Mouse (Mus musculus) forebrain, postnatal 0 days (tissue): ENCODE data around the gene Ankrd2. TPM values are rescaled to one million over a fixed set of nuclear protein-coding genes. Genes with fewer than 3 reads are reported as not detected.
A peak's percentile ranks its signal among the peaks of the same experiment; 100 is the strongest.

Source experiments
- ATAC-seq: fragments of 200-750 bp; cut with Nextera tagmentation; 2 replicates; pipeline ENCODE4 v1.8.0; 2017; ENCODE audit warnings: mild to moderate bottlenecking, moderate library complexity
- DNase-seq: peaks from one replicate; pipeline ENCODE4 v3.0.0-alpha.2; 2015
- H3K27ac ChIP-seq: fragments of 300-500 bp; sonication (generic); 2 replicates; pipeline ENCODE4 v1.5.1; 2014; ENCODE audit warnings: low read depth, mild to moderate bottlenecking, antibody characterized with exemption, low read length, moderate library complexity, mixed read lengths
- H3K27me3 ChIP-seq: fragments of 300-500 bp; sonication (generic); 2 replicates; pipeline ENCODE4 v1.6.1; 2014; ENCODE audit warnings: mild to moderate bottlenecking, low read length, mixed read lengths; ENCODE audit not compliant: insufficient read depth
- H3K36me3 ChIP-seq: fragments of 300-500 bp; sonication (generic); 2 replicates; pipeline ENCODE4 v1.6.1; 2014; ENCODE audit warnings: mild to moderate bottlenecking, moderate library complexity; ENCODE audit not compliant: insufficient read depth
- H3K4me1 ChIP-seq: fragments of 300-500 bp; sonication (generic); 2 replicates; pipeline ENCODE4 v1.6.1; 2014; ENCODE audit warnings: antibody characterized with exemption; ENCODE audit not compliant: insufficient read depth
- H3K4me2 ChIP-seq: fragments of 300-500 bp; sonication (generic); 2 replicates; pipeline ENCODE4 v1.6.1; 2014; ENCODE audit warnings: low read depth, mild to moderate bottlenecking, moderate library complexity
- H3K4me3 ChIP-seq: fragments of 300-500 bp; sonication (generic); 2 replicates; pipeline ENCODE4 v1.5.1; 2014; ENCODE audit warnings: low read depth, low read length, mixed read lengths
- H3K9ac ChIP-seq: fragments of 300-500 bp; sonication (generic); 2 replicates; pipeline ENCODE4 v1.6.1; 2014; ENCODE audit warnings: mild to moderate bottlenecking
- H3K9me3 ChIP-seq: fragments of 300-500 bp; sonication (generic); 2 replicates; pipeline ENCODE4 v1.6.1; 2016; ENCODE audit warnings: low read length
- CTCF ChIP-seq: sonication (generic); IDR thresholded peaks from 2 replicates; pipeline ENCODE4 v1.5.1; 2016; ENCODE audit warnings: antibody characterized with exemption, control low read depth, low read depth
- WGBS: fragments of 180-500 bp; shearing (Covaris S2); extraction: QIAGEN DNeasy Blood & Tissue Kit; methylation state at CpG from one replicate; pipeline ENCODE4 v1.1.7; 2014; 5-methylcytosine and 5-hydroxymethylcytosine counted together
- polyA plus RNA-seq: library from polyadenylated mRNA; unstranded; fragments of >200 nt; fragmentation: Nextera tagmentation; extraction: Ambion mirVana; gene quantifications from 2 replicates; pipeline ENCODE4 v1.2.1, GENCODE M21; 2015
- total RNA-seq: library from RNA; depleted of rRNA; stranded (reverse); fragments of >200 nt; gene quantifications from 2 replicates; pipeline ENCODE4 v1.2.3, GENCODE M21; 2014

The Ankrd2 gene
- total and polyA plus RNA-seq, 2 experiments from 2014 or later, result 1.2 TPM; not detected in 1

DNA sequence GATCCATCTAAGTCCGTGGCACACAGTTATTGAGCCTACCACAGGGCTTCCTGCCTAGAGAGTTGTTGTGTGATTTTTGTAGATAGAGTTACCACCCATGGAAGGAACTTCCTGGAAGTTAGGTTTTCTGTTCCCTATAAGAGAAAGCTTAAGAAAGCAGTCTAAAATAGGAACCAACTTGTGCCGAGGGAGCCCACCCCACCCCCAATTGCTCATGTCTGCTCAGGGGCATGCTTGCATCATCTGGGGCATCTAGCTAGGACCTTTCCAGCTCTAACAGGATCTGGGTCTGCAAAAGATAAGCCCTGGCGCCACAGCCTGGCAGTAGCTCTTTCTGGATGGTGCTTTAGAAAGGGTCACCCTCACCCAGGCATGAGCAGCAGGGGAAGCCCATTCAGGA, 30.2 kb upstream of the Ankrd2 start:
- no peaks in the 10 kb centered on the region for H3K36me3 ChIP-seq
- no peak for TF ChIP-seq CTCF
- H3K9ac ChIP-seq, result no peak overlapping the region
- no peaks in the 10 kb centered on the region for H3K4me1 ChIP-seq
- no peak for ATAC-seq
- no peak overlapping the region for H3K4me3 ChIP-seq
- no peak overlapping the region for H3K27ac ChIP-seq
- 80% methylated on average over 3 of the region's 3 CpGs for WGBS
- H3K9me3 ChIP-seq, result no peaks in the 10 kb centered on the region
- no peak overlapping the region for H3K4me2 ChIP-seq
- no peak for DNase-seq
- no peaks in the 10 kb centered on the region for H3K27me3 ChIP-seq

DNA sequence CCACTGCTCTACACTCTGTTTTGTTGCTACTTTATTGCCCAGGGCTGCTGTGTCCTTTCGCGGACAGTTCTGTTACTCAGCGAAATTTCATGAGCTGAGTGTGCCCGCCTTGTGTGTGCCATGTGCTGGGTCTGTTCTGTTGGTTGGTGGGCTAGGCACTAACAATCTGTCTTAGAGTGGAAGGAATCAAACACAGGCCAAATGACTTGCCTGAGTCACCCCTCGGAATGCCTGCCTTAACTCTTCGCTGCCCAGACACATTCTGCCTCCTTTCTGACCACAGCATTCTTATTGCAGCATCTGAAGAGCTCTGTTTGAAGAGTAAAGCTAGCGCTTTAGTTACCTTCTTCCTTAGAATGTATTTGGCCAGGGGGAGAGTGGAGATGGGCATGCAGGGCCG, 29.2 kb upstream of the Ankrd2 start:
- DNase-seq, result no peak
- 71% methylated on average over 8 of the region's 8 CpGs for WGBS
- no peak overlapping the region for H3K9ac ChIP-seq

DNA sequence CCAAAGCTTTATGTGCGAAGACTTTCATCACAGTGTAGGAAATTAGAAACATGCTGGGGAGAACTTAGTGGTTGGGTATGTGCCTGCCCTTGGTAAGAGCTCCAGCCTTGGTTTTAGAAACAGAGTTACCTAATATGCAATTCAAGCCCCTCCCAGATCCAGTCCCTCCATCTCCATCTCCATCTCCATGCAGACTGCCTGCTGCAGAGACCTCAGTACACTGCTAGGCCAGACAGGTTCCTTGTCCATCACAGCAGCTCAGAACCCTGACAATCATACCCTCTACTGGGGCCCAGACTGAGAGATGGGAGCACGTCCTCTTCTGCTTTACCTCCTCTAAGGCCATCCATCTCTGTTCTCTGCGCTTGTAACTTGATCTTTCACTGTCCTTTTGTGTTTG, 27.2 kb upstream of the Ankrd2 start:
- H3K36me3 ChIP-seq, result no peaks in the 10 kb centered on the region
- no peak for TF ChIP-seq CTCF
- H3K9ac ChIP-seq, result no peak overlapping the region
- no peak for ATAC-seq
- WGBS, result 71% methylated on average over 3 of the region's 3 CpGs
- no peaks in the 10 kb centered on the region for H3K9me3 ChIP-seq
- DNase-seq, result no peak
- H3K4me1 ChIP-seq, result no peaks in the 10 kb centered on the region
- no peak overlapping the region for H3K27ac ChIP-seq
- H3K4me3 ChIP-seq, result no peak overlapping the region
- H3K27me3 ChIP-seq, result no peaks in the 10 kb centered on the region
- H3K4me2 ChIP-seq, result no peak overlapping the region

More for the DNA sequence above, 29.2 kb upstream of the Ankrd2 start:
- no peak for ATAC-seq
- TF ChIP-seq CTCF, result no peak
- no peak overlapping the region for H3K4me2 ChIP-seq
- H3K4me3 ChIP-seq, result no peak overlapping the region
- no peaks in the 10 kb centered on the region for H3K36me3 ChIP-seq
- H3K27me3 ChIP-seq, result no peaks in the 10 kb centered on the region
- no peaks in the 10 kb centered on the region for H3K9me3 ChIP-seq
- no peak overlapping the region for H3K27ac ChIP-seq
- H3K4me1 ChIP-seq, result no peaks in the 10 kb centered on the region

DNA sequence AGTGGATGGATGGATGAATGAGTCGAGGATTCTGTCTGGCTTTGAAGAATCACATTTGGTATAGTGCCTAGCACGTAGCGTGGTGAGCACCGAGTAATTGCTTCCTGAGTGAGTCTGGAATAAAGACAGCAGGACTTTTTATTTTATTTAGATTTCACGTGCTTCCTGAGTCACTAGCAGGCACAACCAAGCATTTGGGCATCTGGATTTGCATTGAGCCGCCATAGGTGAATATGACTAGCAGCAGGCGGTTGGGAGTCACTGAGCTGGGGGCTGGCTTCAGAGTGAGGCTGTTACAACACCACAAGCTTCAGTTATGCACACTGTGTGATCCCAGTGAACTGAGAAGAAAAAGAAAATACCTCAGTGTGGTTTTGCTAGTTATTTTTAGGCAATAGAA, 26.7 kb upstream of the Ankrd2 start:
- Histone ChIP-seq H3K4me2 (no peak overlapping the region), H3K4me3 (no peak overlapping the region), H3K4me1 (no peaks in the 10 kb centered on the region), H3K36me3 (no peaks in the 10 kb centered on the region), H3K9ac (no peak overlapping the region), H3K9me3 (no peaks in the 10 kb centered on the region), H3K27me3 (no peaks in the 10 kb centered on the region), H3K27ac (no peak overlapping the region)
- TF ChIP-seq CTCF, result no peak
- DNase-seq, result no peak
- no peak for ATAC-seq
- 69% methylated on average over 7 of the region's 7 CpGs for WGBS

DNA sequence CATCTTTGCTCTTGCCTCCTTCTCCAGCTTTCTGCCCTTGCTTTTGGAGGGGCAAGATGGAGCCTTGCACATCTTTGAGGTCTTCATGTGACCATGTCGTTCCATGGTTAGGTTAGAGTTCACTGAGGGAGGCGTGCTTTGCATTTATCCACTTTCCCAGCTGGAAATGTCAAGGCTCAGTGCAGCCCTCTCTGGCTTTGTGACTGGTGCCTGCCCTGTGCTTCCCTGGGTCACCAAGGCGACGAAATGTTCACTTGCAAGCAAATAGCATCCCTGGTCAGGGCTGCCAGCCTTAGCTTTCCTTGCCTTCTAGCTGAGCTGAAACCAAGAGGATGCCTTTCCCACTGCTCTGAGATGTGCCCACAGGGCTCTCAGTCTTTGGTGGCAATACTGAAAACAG, 25.4 kb upstream of the Ankrd2 start:
- TF ChIP-seq CTCF, result no peak
- Histone ChIP-seq H3K9me3 (no peaks in the 10 kb centered on the region), H3K36me3 (no peaks in the 10 kb centered on the region), H3K27me3 (no peaks in the 10 kb centered on the region), H3K4me2 (no peak overlapping the region), H3K4me3 (no peak overlapping the region), H3K9ac (no peak overlapping the region), H3K27ac (no peak overlapping the region), H3K4me1 (no peaks in the 10 kb centered on the region)
- ATAC-seq (peak; percentile 38; the same call in 1 of the 2 replicates), DNase-seq (no peak)
- 73% methylated on average over 4 of the region's 4 CpGs for WGBS

DNA sequence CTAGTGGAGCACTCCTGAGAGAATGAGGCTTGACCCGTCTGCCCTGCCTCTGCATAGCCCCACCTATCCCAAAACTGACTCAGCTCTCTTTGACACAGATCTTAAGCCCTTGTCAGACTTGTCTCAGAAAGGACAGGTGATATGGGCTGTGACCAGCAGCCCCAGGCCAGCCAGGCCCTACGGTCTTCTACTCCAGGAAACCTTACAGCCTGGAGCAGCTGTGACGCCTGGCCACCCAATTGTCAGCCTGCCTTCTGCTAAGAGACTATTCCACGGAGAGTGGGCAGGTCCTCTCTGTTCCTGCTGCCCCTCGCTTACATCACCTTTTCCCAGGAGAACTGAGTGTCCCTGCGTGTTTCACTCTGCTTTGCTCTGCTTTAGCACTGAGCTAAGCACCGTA, 24.7 kb upstream of the Ankrd2 start:
- H3K4me3 ChIP-seq, result no peak overlapping the region
- DNase-seq (no peak), ATAC-seq (no peak)
- no peak overlapping the region for H3K4me2 ChIP-seq
- no peaks in the 10 kb centered on the region for H3K36me3 ChIP-seq
- no peak overlapping the region for H3K27ac ChIP-seq
- WGBS, result 86% methylated on average over 7 of the region's 7 CpGs
- H3K9ac ChIP-seq, result no peak overlapping the region
- no peaks in the 10 kb centered on the region for H3K9me3 ChIP-seq
- no peaks in the 10 kb centered on the region for H3K4me1 ChIP-seq
- H3K27me3 ChIP-seq, result no peaks in the 10 kb centered on the region
- TF ChIP-seq CTCF, result no peak

DNA sequence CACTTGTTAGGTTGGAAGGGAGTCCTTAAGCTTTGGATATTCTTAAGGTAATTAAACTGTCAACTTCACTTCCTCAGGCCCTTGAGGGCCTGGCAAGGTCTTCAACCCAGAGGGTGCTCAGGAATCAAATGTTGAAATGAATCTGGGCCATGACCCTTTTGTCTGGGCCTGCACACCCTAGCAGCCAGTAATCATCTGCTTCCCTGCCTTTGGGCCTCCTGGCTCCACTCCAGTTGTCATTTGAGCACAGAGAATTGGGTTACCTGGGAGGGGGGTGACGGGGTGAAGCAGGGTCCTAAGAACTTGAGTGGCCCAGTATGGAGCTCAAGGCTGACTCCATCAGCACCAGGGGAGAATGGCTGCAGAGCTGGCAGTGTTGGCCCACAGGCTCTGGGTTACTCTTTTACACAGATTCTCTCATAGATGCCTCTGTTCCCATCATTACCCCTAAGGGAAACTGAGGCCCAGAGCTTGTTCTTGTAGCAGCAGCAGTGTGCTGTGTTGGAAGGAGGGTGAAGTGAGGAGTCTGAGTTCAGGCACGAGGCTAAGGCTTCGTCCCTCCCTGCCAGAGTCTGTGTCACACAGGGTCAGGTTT, 21.5 kb upstream of the Ankrd2 start:
- TF ChIP-seq CTCF, result no peak
- ATAC-seq, result no peak
- H3K27me3 ChIP-seq, result no peaks in the 10 kb centered on the region
- H3K27ac ChIP-seq, result no peak overlapping the region
- 83% methylated on average over 3 of the region's 3 CpGs for WGBS
- H3K4me2 ChIP-seq, result no peak overlapping the region
- H3K36me3 ChIP-seq, result no peaks in the 10 kb centered on the region
- no peak overlapping the region for H3K4me3 ChIP-seq
- DNase-seq, result no peak
- no peaks in the 10 kb centered on the region for H3K4me1 ChIP-seq
- no peaks in the 10 kb centered on the region for H3K9me3 ChIP-seq
- H3K9ac ChIP-seq, result no peak overlapping the region
